Mouse (Mus musculus) c-Kit-positive CD71-positive TER-119-positive erythroid progenitor cells, embryonic 14.5 days (primary cell): Measurements from ENCODE around the gene Mecom.
"Not testable (repeated sequence)": the region's sequence is repeated elsewhere in the genome, so short reads cannot be mapped to it uniquely, and the experiment has no call there.

Source experiments
- DNase-seq: peaks from one replicate; pipeline ENCODE4 v3.0.0-alpha.2; 2013; ENCODE audit warnings: low spot score

Gene Mecom

GRCm38 (mm10) chr3:30253714-30254113, 294.1 kb downstream of the Mecom start:
- DNase-seq, result no peak

- no peak for DNase-seq
Measured at GRCm38 (mm10) chr3:30248656-30249384, 299.0 kb downstream of the Mecom start.

GRCm38 (mm10) chr3:30247256-30247655, 300.6 kb downstream of the Mecom start:
- no peak for DNase-seq

GRCm38 (mm10) chr3:30246431-30247041, 301.3 kb downstream of the Mecom start:
- no peak for DNase-seq

- DNase-seq, result no peak
Measured at GRCm38 (mm10) chr3:30245950-30246349, 301.9 kb downstream of the Mecom start.

GRCm38 (mm10) chr3:30244401-30244871, 303.4 kb downstream of the Mecom start:
- DNase-seq, result no peak

GRCm38 (mm10) chr3:30243776-30244275, 304.0 kb downstream of the Mecom start:
- DNase-seq, result no peak

- DNase-seq, result no peak
Measured at GRCm38 (mm10) chr3:30239416-30239815, 308.4 kb downstream of the Mecom start.

GRCm38 (mm10) chr3:30237493-30237892, 310.3 kb downstream of the Mecom start:
- DNase-seq, result no peak

- DNase-seq, result no peak
Measured at GRCm38 (mm10) chr3:30234018-30234417, 313.8 kb downstream of the Mecom start.

- no peak for DNase-seq
Measured at GRCm38 (mm10) chr3:30227964-30228670, 319.7 kb downstream of the Mecom start.

GRCm38 (mm10) chr3:30226928-30227370, 320.9 kb downstream of the Mecom start:
- DNase-seq, result no peak

GRCm38 (mm10) chr3:30225200-30225599, 322.6 kb downstream of the Mecom start:
- not testable (repeated sequence) for DNase-seq

- no peak for DNase-seq
Measured at GRCm38 (mm10) chr3:30220701-30221412, 327.0 kb downstream of the Mecom start.

GRCm38 (mm10) chr3:30219891-30220290, 327.9 kb downstream of the Mecom start:
- no peak for DNase-seq

GRCm38 (mm10) chr3:30219190-30219884, 328.5 kb downstream of the Mecom start:
- DNase-seq, result no peak

GRCm38 (mm10) chr3:30214607-30215006, 333.2 kb downstream of the Mecom start:
- no peak for DNase-seq

GRCm38 (mm10) chr3:30213540-30214170, 334.2 kb downstream of the Mecom start:
- DNase-seq, result no peak

GRCm38 (mm10) chr3:30212802-30213201, 335.0 kb downstream of the Mecom start:
- no peak for DNase-seq

- DNase-seq, result no peak
Measured at GRCm38 (mm10) chr3:30209131-30209530, 338.7 kb downstream of the Mecom start.

- no peak for DNase-seq
Measured at GRCm38 (mm10) chr3:30207886-30208285, 339.9 kb downstream of the Mecom start.
